Mouse (Mus musculus): ENCODE results near the gene Dzip1.

Dzip1 gene

DNA sequence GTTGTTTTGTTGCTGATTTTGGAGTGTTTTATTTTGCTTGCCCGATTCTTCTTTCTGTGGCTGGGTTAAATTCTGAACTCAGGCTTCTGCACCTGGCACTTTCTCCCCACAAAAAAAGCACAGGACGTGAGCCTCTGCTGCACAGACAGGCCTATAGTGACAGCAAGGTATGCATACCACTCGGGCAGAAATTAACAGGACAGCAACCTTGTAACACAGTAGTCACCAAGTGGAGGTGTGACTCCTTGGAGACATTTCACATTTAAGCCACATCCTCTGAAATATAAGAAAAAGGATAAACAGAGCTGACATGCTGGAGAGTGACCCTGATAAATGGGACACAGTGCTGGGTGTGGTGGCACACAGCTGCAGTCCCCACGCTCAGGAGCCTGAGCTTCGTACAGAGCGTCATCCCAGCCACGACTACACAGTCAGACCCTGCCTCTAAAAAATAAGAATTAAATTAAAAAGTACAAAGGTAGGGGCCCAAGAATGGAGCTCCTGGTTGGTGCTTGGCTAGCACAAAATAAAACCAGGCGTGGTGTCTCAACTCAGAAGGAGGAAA, 86.6 kb downstream of the Dzip1 start:
- DNase-seq (ENCODE audit: extremely low spot score, low spot score): no peak

DNA sequence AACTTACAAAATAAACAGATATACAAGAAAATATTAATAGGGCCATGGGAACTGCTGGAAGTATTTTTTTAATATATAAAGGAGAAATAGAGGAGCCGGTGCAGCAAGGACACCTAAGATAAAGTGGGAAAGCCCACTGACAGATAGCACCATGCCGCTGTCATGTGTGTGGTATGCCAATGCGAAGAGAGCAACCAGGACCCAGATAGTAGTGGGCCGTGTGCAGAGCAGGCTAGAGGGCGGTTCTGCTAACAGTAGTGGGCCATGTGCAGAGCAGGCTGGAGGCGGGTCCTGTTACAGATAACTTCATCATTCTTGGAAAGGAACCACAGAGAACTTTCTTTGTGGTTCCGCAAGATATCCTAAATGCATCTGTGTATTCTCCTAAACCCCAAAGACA, 88.5 kb downstream of the Dzip1 start:
- no peak for DNase-seq (ENCODE audit: extremely low spot score, low spot score)

DNA sequence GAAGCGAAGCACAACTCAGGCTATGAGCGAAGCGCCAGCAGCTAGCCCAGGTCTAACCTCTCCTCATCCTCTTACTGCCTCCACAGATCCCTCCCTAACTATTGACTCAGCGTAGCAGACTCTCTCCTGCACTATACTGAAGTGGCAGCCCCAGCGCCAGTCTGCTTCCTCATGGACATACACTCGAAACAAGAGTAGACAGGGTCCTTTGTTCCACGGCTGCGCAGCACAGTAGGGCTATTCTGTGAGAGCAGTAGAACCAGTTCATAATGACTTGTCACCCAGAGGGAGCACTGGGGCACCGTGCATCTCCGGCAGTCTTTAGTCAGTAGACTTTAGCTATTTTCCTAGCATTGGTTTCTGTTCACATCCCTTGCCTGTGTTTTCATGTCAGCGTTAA, 89.1 kb downstream of the Dzip1 start:
- no peak for DNase-seq (ENCODE audit: extremely low spot score, low spot score)

DNA sequence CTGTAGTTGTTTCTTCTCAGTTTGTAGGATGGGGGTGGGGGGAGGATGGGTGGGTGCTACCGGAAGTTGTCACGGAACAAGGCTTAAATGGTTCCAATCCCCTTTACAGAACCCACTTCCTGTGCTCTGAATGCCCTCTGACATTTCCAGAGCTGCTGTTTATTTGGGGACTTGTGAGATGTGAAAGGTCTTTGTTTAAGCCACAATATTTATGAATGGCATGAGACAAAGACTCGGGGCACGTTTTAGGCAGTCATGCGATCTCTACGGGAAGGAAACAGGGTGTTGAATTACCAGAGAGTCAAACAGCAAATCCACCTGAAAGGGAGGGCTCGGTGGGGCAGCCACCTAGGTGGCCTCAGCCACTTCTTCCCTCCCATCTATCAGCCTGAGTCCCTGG, 90.9 kb downstream of the Dzip1 start:
- DNase-seq (ENCODE audit: extremely low spot score, low spot score): no peak

DNA sequence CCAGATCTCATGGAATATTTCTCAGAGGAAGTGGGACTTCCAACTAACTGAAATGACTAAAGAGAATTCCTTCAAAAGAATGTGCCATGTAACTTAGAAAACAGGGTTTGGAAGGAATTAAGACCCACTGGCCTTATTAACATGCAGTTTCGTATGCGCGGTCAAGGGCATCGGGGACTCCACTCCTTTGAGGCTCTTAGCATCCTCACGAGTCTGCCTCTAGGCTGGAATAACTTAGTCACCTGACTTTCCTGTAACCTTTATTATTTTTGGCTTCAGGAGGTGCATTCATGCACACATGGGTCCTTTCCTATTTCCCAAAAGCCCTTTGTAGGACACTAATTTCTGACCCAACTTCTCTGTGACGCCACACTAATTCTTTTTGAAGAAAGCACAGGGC, 92.0 kb downstream of the Dzip1 start:
- DNase-seq (ENCODE audit: extremely low spot score, low spot score): no peak

DNA sequence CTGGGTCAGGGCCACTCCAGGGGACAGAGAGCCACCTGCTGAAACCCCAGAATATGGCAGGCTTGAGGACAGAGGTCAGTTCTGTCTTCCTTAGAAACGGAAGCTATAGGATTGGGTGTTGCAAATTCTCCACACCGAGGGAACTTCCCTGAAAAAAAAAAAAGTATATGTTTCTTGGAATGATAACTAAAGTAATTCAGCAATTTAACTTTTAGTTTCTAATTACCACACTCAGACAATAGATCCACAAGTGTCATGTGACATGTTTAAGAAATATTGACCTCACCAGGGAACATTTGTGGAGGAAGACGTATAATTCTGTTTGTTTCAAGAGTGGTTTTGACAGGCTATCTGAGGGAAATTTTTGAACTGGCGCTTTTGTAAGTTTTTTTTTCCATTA, 93.7 kb downstream of the Dzip1 start:
- no peak for DNase-seq (ENCODE audit: extremely low spot score, low spot score)

DNA sequence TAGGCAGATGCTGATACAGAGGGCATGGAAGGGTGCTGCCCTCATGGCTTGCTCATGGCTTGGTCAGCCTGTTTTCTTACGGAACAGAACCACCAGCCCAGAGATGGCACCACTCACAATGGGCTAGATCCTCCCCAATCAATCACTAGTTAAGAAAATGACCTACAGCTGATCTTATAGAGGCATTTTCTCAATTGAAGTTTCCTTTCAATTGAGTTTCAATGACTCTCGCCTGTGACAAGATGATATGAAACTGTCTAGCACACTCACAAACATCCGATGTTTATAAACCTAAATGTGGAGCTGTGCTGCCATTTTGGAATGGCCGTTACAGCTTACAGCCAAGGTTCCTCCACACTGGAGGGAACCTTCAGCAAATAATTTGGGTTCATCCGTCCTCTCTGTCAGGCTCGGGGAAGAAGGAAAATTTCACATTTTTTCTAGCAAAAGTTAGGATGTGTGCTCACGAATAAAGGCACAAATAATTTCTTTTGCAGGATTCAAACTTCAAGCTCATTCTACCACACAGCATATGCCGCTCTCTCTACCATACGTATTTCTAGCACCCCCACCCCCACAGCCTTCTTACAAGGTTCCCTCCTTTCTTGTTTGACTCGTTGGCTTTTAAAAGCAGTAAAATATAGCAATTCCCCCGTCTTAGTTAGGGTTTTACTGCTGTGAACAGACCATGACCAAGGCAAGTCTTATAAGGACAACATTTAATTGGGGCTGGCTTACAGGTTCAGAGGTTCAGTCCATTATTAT, 95.7 kb downstream of the Dzip1 start:
- no peak for DNase-seq (ENCODE audit: extremely low spot score, low spot score)

DNA sequence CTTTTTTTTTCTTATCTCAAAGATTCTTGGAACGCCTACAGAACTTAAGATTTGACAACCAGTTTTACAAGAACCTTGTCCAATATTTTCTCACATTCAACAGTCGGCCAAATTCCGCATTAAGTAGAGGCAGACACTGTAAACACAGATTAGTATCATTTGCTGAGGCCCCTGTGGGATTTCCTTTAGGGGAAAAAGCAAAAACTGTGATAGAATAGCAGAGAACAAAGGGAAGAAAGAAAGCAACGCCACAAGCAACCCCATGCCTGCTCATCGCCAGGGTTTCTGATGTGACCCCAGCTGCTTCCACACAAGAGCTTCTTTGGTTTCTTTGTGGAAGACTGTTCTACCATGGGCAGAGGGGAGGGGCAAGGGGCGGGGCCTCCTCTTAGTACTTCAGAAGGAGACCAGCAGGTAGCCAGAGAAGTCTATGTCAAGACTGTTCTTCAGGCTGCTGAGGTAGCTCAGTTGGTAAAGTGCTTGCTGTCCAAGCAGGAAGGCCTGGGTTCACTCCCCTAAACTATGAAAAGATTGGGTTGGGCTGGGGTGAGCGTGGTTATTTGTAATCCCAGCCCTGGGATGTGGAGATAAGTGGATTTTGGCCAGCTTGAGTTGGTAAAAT, 97.9 kb downstream of the Dzip1 start:
- DNase-seq (ENCODE audit: extremely low spot score, low spot score): no peak

DNA sequence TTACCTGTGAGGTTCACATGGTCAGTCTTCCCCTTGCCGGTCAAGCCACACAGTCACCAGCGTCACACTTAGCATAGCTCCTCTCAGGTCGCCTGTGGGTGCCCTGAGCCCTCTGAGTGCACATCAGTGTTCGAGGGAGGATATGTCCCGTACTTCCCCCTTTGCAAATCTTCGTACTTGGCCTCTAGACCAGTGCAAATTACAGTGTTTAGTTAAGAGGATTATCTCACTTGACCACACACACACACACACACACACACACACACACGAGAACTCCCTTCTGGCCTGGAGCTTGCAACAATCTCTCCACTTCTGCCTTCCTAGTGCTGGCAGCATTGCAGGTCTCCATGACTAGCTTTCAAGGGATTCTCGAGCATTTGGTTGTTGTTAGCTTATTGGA, 98.9 kb downstream of the Dzip1 start:
- DNase-seq (ENCODE audit: extremely low spot score, low spot score): no peak
